Mouse (Mus musculus) olfactory bulb, adult 2 months (tissue): ENCODE results near the gene Olfr945.

Experiments used
- CTCF ChIP-seq: fragments of 200-500 bp; IDR thresholded peaks from 2 replicates; pipeline ENCODE4 v1.5.1; 2012; ENCODE audit warnings: low read depth, mild to moderate bottlenecking, low read length, moderate library complexity; ENCODE audit not compliant: insufficient read depth
- POLR2A ChIP-seq: fragments of 200-500 bp; IDR thresholded peaks from 2 replicates; pipeline ENCODE4 v1.6.1; 2012; ENCODE audit warnings: mild to moderate bottlenecking, low read depth, low read length, moderate library complexity; ENCODE audit not compliant: insufficient read depth

DNA sequence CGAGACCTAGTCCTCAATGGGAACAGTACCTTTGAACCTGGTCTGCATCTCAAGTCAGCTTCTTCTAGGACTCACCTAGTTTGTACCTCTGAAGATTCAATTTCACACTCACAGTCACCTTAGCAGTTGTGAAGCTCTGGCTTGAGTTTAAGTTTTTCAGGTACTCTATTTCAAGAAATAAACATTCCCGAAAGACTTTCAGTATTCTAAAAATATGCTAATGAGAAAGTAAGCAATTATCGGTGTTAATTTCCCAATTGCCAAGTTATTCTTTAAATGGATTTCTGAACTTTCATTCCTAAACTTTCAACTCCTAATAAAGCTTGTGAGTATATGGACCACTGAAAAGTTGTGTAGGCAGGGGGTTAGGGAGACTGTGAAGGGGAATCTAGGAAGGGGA, at the start of gene Olfr945:
- no peak for TF ChIP-seq POLR2A
- no peak for TF ChIP-seq CTCF
